Mouse (Mus musculus) frontal cortex, postnatal 36 days (tissue): ENCODE measurements around the gene Slc28a2.
A peak's percentile ranks its signal among the peaks of the same experiment; 100 is the strongest.
"Not testable (repeated sequence)": the region's sequence is repeated elsewhere in the genome, so short reads cannot be mapped to it uniquely, and the experiment has no call there.

Experiments used
- DNase-seq, 2 experiments: peaks; one replicate each; pipeline ENCODE4 v3.0.0; 2022; ENCODE audit warnings: low spot score in 2 of 2

Slc28a2 gene

GRCm38 (mm10) chr2:122426200-122426599, at the start of gene Slc28a2:
Gene Slc28a2 (plus strand): TSS chr2:122426477.
- not testable (repeated sequence) for DNase-seq

- DNase-seq, result peak; percentile 100
Observed at GRCm38 (mm10) chr2:122377215-122377674, 49.0 kb upstream of the Slc28a2 start.

GRCm38 (mm10) chr2:122377751-122378246, 48.5 kb upstream of the Slc28a2 start:
- DNase-seq, result peak; percentile 86

GRCm38 (mm10) chr2:122378421-122379291, 47.6 kb upstream of the Slc28a2 start:
- DNase-seq, result peak in 1 of 2 experiments; percentile 64

- DNase-seq, result no peak
Observed at GRCm38 (mm10) chr2:122379292-122379650, 47.0 kb upstream of the Slc28a2 start.

GRCm38 (mm10) chr2:122380768-122381311, 45.4 kb upstream of the Slc28a2 start:
- DNase-seq, result peak; percentile 58 to 77

- no peak for DNase-seq
Observed at GRCm38 (mm10) chr2:122381329-122382103, 44.8 kb upstream of the Slc28a2 start.

GRCm38 (mm10) chr2:122382121-122382520, 44.2 kb upstream of the Slc28a2 start:
- no peak for DNase-seq

GRCm38 (mm10) chr2:122385095-122385494, 41.2 kb upstream of the Slc28a2 start:
- DNase-seq, result no peak

- not testable (repeated sequence) for DNase-seq
Observed at GRCm38 (mm10) chr2:122387135-122387534, 39.1 kb upstream of the Slc28a2 start.

- DNase-seq, result no peak
Observed at GRCm38 (mm10) chr2:122396150-122396549, 30.1 kb upstream of the Slc28a2 start.

GRCm38 (mm10) chr2:122407607-122408006, 18.7 kb upstream of the Slc28a2 start:
- DNase-seq, result no peak

GRCm38 (mm10) chr2:122408928-122409327, 17.3 kb upstream of the Slc28a2 start:
- no peak for DNase-seq

- DNase-seq, result not testable (repeated sequence)
Observed at GRCm38 (mm10) chr2:122426645-122427044, 368 bp downstream of the Slc28a2 start.

GRCm38 (mm10) chr2:122438706-122439482, 12.6 kb downstream of the Slc28a2 start:
- not testable (repeated sequence) for DNase-seq

GRCm38 (mm10) chr2:122440521-122440920, 14.2 kb downstream of the Slc28a2 start:
- not testable (repeated sequence) for DNase-seq

GRCm38 (mm10) chr2:122441000-122441933, 15.0 kb downstream of the Slc28a2 start:
- no peak for DNase-seq

GRCm38 (mm10) chr2:122450351-122450750, 24.1 kb downstream of the Slc28a2 start:
- no peak for DNase-seq

GRCm38 (mm10) chr2:122452426-122452825, 26.1 kb downstream of the Slc28a2 start:
- DNase-seq, result no peak

- no peak for DNase-seq
Observed at GRCm38 (mm10) chr2:122466901-122467300, 40.6 kb downstream of the Slc28a2 start.
